Mouse (Mus musculus): Measurements from ENCODE around the gene Ccl25. TPM values are rescaled to one million over a fixed set of nuclear protein-coding genes. Genes with fewer than 3 reads are reported as not detected.

Gene Ccl25
- polyA plus RNA-seq, 1 experiment from 2014 or later, result 16.4 TPM

GRCm38 (mm10) chr8:4355455-4355854 is 30.4 kb downstream of the Ccl25 start:
- WGBS, result 86% methylated on average over 10 of the region's 10 CpGs
- ATAC-seq (ENCODE audit: insufficient read depth), result no peak

GRCm38 (mm10) chr8:4359362-4359761 is 34.4 kb downstream of the Ccl25 start:
- Histone ChIP-seq H3K9ac (no peak overlapping the region), H3K4me2 (no peak overlapping the region), H3K9me3 (ENCODE audit: low read depth, low read length) (no peaks in the 10 kb centered on the region), H3K36me3 (ENCODE audit: insufficient read depth) (no peaks in the 10 kb centered on the region), H3K4me3 (ENCODE audit: low read depth, low read length) (no peak overlapping the region), H3K27ac (ENCODE audit: low read depth) (no peak overlapping the region), H3K4me1 (ENCODE audit: insufficient read depth) (no peaks in the 10 kb centered on the region), H3K27me3 (ENCODE audit: insufficient read depth, low read length) (no peaks in the 10 kb centered on the region)
- WGBS, result 77% methylated on average over 3 of the region's 3 CpGs
- ATAC-seq (ENCODE audit: insufficient read depth), result no peak
- no peak for TF ChIP-seq CTCF (IDR thresholded peaks at IDR 0.05; ENCODE audit: low read depth)
- no peak for DNase-seq

More at GRCm38 (mm10) chr8:4355455-4355854, 30.4 kb downstream of the Ccl25 start:
- no peak overlapping the region for H3K27ac ChIP-seq (ENCODE audit: low read depth)
- TF ChIP-seq CTCF (IDR thresholded peaks at IDR 0.05; ENCODE audit: low read depth), result no peak
- H3K27me3 ChIP-seq (ENCODE audit: insufficient read depth, low read length), result no peaks in the 10 kb centered on the region
- no peak overlapping the region for H3K4me2 ChIP-seq
- DNase-seq, result no peak
- H3K9ac ChIP-seq, result no peak overlapping the region
- no peak overlapping the region for H3K4me3 ChIP-seq (ENCODE audit: low read depth, low read length)
- no peaks in the 10 kb centered on the region for H3K4me1 ChIP-seq (ENCODE audit: insufficient read depth)
- H3K9me3 ChIP-seq (ENCODE audit: low read depth, low read length), result no peaks in the 10 kb centered on the region
- no peaks in the 10 kb centered on the region for H3K36me3 ChIP-seq (ENCODE audit: insufficient read depth)

GRCm38 (mm10) chr8:4360922-4361321 is 35.9 kb downstream of the Ccl25 start:
- no peaks in the 10 kb centered on the region for H3K4me1 ChIP-seq (ENCODE audit: insufficient read depth)
- DNase-seq, result no peak
- no peak overlapping the region for H3K4me3 ChIP-seq (ENCODE audit: low read depth, low read length)
- no peaks in the 10 kb centered on the region for H3K27me3 ChIP-seq (ENCODE audit: insufficient read depth, low read length)
- 78% methylated on average over 2 of the region's 2 CpGs for WGBS
- no peak overlapping the region for H3K9ac ChIP-seq
- no peak overlapping the region for H3K27ac ChIP-seq (ENCODE audit: low read depth)
- no peak overlapping the region for H3K4me2 ChIP-seq
- no peaks in the 10 kb centered on the region for H3K9me3 ChIP-seq (ENCODE audit: low read depth, low read length)
- no peak for TF ChIP-seq CTCF (IDR thresholded peaks at IDR 0.05; ENCODE audit: low read depth)
- no peak for ATAC-seq (ENCODE audit: insufficient read depth)
- H3K36me3 ChIP-seq (ENCODE audit: insufficient read depth), result no peaks in the 10 kb centered on the region

- no peak for DNase-seq
- no peak for ATAC-seq (ENCODE audit: insufficient read depth)
- TF ChIP-seq CTCF (IDR thresholded peaks at IDR 0.05; ENCODE audit: low read depth), result no peak
Measured at GRCm38 (mm10) chr8:4366189-4366588, 41.2 kb downstream of the Ccl25 start.

GRCm38 (mm10) chr8:4367808-4368207 is 42.8 kb downstream of the Ccl25 start:
- Histone ChIP-seq H3K27ac (ENCODE audit: low read depth) (no peak overlapping the region), H3K4me2 (no peak overlapping the region), H3K4me1 (ENCODE audit: insufficient read depth) (no peaks in the 10 kb centered on the region), H3K9ac (no peak overlapping the region), H3K4me3 (ENCODE audit: low read depth, low read length) (no peak overlapping the region), H3K36me3 (ENCODE audit: insufficient read depth) (no peaks in the 10 kb centered on the region), H3K9me3 (ENCODE audit: low read depth, low read length) (no peaks in the 10 kb centered on the region), H3K27me3 (ENCODE audit: insufficient read depth, low read length) (no peaks in the 10 kb centered on the region)
- WGBS, result 73% methylated on average over 11 of the region's 11 CpGs
- DNase-seq, result no peak
- no peak for TF ChIP-seq CTCF (IDR thresholded peaks at IDR 0.05; ENCODE audit: low read depth)
- no peak for ATAC-seq (ENCODE audit: insufficient read depth)

More at GRCm38 (mm10) chr8:4366189-4366588, 41.2 kb downstream of the Ccl25 start:
- Histone ChIP-seq H3K9me3 (ENCODE audit: low read depth, low read length) (no peaks in the 10 kb centered on the region), H3K27ac (ENCODE audit: low read depth) (no peak overlapping the region), H3K9ac (no peak overlapping the region), H3K4me2 (no peak overlapping the region), H3K4me1 (ENCODE audit: insufficient read depth) (no peaks in the 10 kb centered on the region), H3K36me3 (ENCODE audit: insufficient read depth) (no peaks in the 10 kb centered on the region), H3K27me3 (ENCODE audit: insufficient read depth, low read length) (no peaks in the 10 kb centered on the region), H3K4me3 (ENCODE audit: low read depth, low read length) (no peak overlapping the region)
- 80% methylated on average over 3 of the region's 3 CpGs for WGBS

- ATAC-seq (ENCODE audit: insufficient read depth) (no peak), DNase-seq (no peak)
- Histone ChIP-seq H3K4me1 (ENCODE audit: insufficient read depth) (no peaks in the 10 kb centered on the region), H3K4me2 (no peak overlapping the region), H3K27me3 (ENCODE audit: insufficient read depth, low read length) (no peaks in the 10 kb centered on the region), H3K9me3 (ENCODE audit: low read depth, low read length) (no peaks in the 10 kb centered on the region), H3K4me3 (ENCODE audit: low read depth, low read length) (no peak overlapping the region), H3K9ac (no peak overlapping the region), H3K36me3 (ENCODE audit: insufficient read depth) (no peaks in the 10 kb centered on the region), H3K27ac (ENCODE audit: low read depth) (no peak overlapping the region)
- WGBS, result 84% methylated on average over 4 of the region's 4 CpGs
- TF ChIP-seq CTCF (IDR thresholded peaks at IDR 0.05; ENCODE audit: low read depth), result no peak
Measured at GRCm38 (mm10) chr8:4368470-4368869, 43.5 kb downstream of the Ccl25 start.

GRCm38 (mm10) chr8:4370078-4370477 is 45.1 kb downstream of the Ccl25 start:
- WGBS, result 22% methylated on average over 2 of the region's 2 CpGs
- DNase-seq (peak; percentile 50), ATAC-seq (ENCODE audit: insufficient read depth) (no peak; the same call in 1 of the 2 replicates)
- Histone ChIP-seq H3K27me3 (ENCODE audit: insufficient read depth, low read length) (no peaks in the 10 kb centered on the region), H3K4me1 (ENCODE audit: insufficient read depth) (no peaks in the 10 kb centered on the region), H3K9me3 (ENCODE audit: low read depth, low read length) (no peaks in the 10 kb centered on the region), H3K36me3 (ENCODE audit: insufficient read depth) (no peaks in the 10 kb centered on the region), H3K27ac (ENCODE audit: low read depth) (no peak overlapping the region), H3K4me3 (ENCODE audit: low read depth, low read length) (no peak overlapping the region), H3K9ac (no peak overlapping the region), H3K4me2 (no peak overlapping the region)
- peak; percentile 61 for TF ChIP-seq CTCF (IDR thresholded peaks at IDR 0.05; ENCODE audit: low read depth)

- H3K36me3 ChIP-seq (ENCODE audit: insufficient read depth), result no peaks in the 10 kb centered on the region
- ATAC-seq (ENCODE audit: insufficient read depth) (no peak), DNase-seq (peak; percentile 48)
- H3K4me1 ChIP-seq (ENCODE audit: insufficient read depth), result no peaks in the 10 kb centered on the region
- no peak overlapping the region for H3K27ac ChIP-seq (ENCODE audit: low read depth)
- WGBS, result 64% methylated on average over 2 of the region's 2 CpGs
- peak; percentile 50 for TF ChIP-seq CTCF (IDR thresholded peaks at IDR 0.05; ENCODE audit: low read depth)
- H3K27me3 ChIP-seq (ENCODE audit: insufficient read depth, low read length), result no peaks in the 10 kb centered on the region
- H3K9me3 ChIP-seq (ENCODE audit: low read depth, low read length), result no peaks in the 10 kb centered on the region
- H3K4me3 ChIP-seq (ENCODE audit: low read depth, low read length), result no peak overlapping the region
- no peak overlapping the region for H3K9ac ChIP-seq
- H3K4me2 ChIP-seq, result no peak overlapping the region
Measured at GRCm38 (mm10) chr8:4372657-4373056, 47.6 kb downstream of the Ccl25 start.
